In genomic region chr19:5071077-5071476, GRCm38 (mm10) we compare ENCODE assay signal across 9 mouse cellular contexts. TPM values are rescaled to one million over a fixed set of nuclear protein-coding genes. Genes with fewer than 3 reads are reported as not detected.
A peak's percentile ranks its signal among the peaks of the same experiment; 100 is the strongest.
DNase-seq lines count a peak whose midpoint lies in the region; ATAC-seq lines count a peak whose summit lies in the region.
"Had no signal": no experiment of that assay in that cellular context is flagged by ENCODE, and none has a peak within 500 bp of the region (broad histone marks: within the 10 kb centered on the region; RNA-seq: fewer than 3 reads in every experiment).

No protein-coding gene starts in this region.

- H3K4me2 ChIP-seq in liver, embryonic 11.5 days: peak overlapping the region; percentile 95
- H3K4me2 ChIP-seq in forebrain, embryonic 15.5 days (replicated peaks): peak overlapping the region; percentile 66
- peak overlapping the region; percentile 92 for H3K4me2 ChIP-seq in liver, embryonic 12.5 days
- H3K4me2 ChIP-seq in stomach, embryonic 14.5 days (replicated peaks; ENCODE audit: low read depth, low read length): peak overlapping the region; percentile 76

- no peaks in the 10 kb centered on the region for H3K9me3 ChIP-seq in liver, embryonic 11.5 days (ENCODE audit: control insufficient read depth, low read length)
- no peaks in the 10 kb centered on the region for H3K9me3 ChIP-seq in forebrain, embryonic 15.5 days
- no peaks in the 10 kb centered on the region for H3K9me3 ChIP-seq in liver, embryonic 12.5 days (replicated peaks)
- H3K9me3 ChIP-seq in stomach, embryonic 14.5 days (ENCODE audit: control insufficient read depth, low read depth, low read length): no peaks in the 10 kb centered on the region

- H3K9ac ChIP-seq in liver, embryonic 11.5 days (ENCODE audit: low read depth, low read length): peak overlapping the region; percentile 66
- peak overlapping the region; percentile 49 for H3K9ac ChIP-seq in forebrain, embryonic 15.5 days (replicated peaks)
- H3K9ac ChIP-seq in liver, embryonic 12.5 days: no peak overlapping the region
- peak overlapping the region; percentile 55 for H3K9ac ChIP-seq in stomach, embryonic 14.5 days (replicated peaks; ENCODE audit: low read depth, low read length)

- no peaks in the 10 kb centered on the region for H3K36me3 ChIP-seq in liver, embryonic 11.5 days (ENCODE audit: control insufficient read depth, insufficient read depth, low read length)
- no peaks in the 10 kb centered on the region for H3K36me3 ChIP-seq in forebrain, embryonic 15.5 days
- no peaks in the 10 kb centered on the region for H3K36me3 ChIP-seq in liver, embryonic 12.5 days
- no peaks in the 10 kb centered on the region for H3K36me3 ChIP-seq in stomach, embryonic 14.5 days (ENCODE audit: control insufficient read depth, insufficient read depth, low read length)

- H3K4me3 ChIP-seq in liver, embryonic 11.5 days (ENCODE audit: low read depth, low read length): peak overlapping the region; percentile 52
- peak overlapping the region; percentile 45 for H3K4me3 ChIP-seq in forebrain, embryonic 15.5 days
- H3K4me3 ChIP-seq in liver, embryonic 12.5 days: peak overlapping the region; percentile 57
- peak overlapping the region; percentile 70 for H3K4me3 ChIP-seq in stomach, embryonic 14.5 days (ENCODE audit: low read depth, low read length)

- H3K4me1 ChIP-seq in liver, embryonic 11.5 days (replicated peaks; ENCODE audit: control insufficient read depth, insufficient read depth, low read length): peaks cover 51% of the 10 kb centered on the region
- peaks cover 42% of the 10 kb centered on the region for H3K4me1 ChIP-seq in forebrain, embryonic 15.5 days
- H3K4me1 ChIP-seq in liver, embryonic 12.5 days: peaks cover 64% of the 10 kb centered on the region
- peaks cover 30% of the 10 kb centered on the region for H3K4me1 ChIP-seq in stomach, embryonic 14.5 days (ENCODE audit: control insufficient read depth, insufficient read depth, low read length)

- DNase-seq in liver, embryonic 11.5 days (ENCODE audit: low spot score): no peak
- no peak for DNase-seq in liver
- no peak for DNase-seq in urinary bladder, postnatal 25 days (ENCODE audit: low spot score)
- no peak for DNase-seq in right cerebral cortex, adult 18-20 months
- DNase-seq: kidney, postnatal 36 days had no signal

- no peak for ATAC-seq in liver, embryonic 11.5 days (replicated peaks; ENCODE audit: low FRiP score)
- ATAC-seq in forebrain, embryonic 15.5 days (replicated peaks): no peak
- no peak for ATAC-seq in liver, embryonic 12.5 days
- ATAC-seq in stomach, embryonic 14.5 days (ENCODE audit: insufficient number of reproducible peaks, insufficient read depth, low FRiP score, low read depth): no peak
- no peak for ATAC-seq in CD4-positive, CD25-positive, alpha-beta regulatory T cell, adult 4 months

- H3K27ac ChIP-seq in liver, embryonic 11.5 days (ENCODE audit: low read depth, low read length): peak overlapping the region; percentile 66
- H3K27ac ChIP-seq in forebrain, embryonic 15.5 days (replicated peaks): peak overlapping the region; percentile 60
- peak overlapping the region; percentile 64 for H3K27ac ChIP-seq in liver, embryonic 12.5 days
- peak overlapping the region; percentile 96 for H3K27ac ChIP-seq in stomach, embryonic 14.5 days (ENCODE audit: low read length)

- WGBS in liver, embryonic 11.5 days: 14% methylated on average over 11 of the region's 11 CpGs
- WGBS in forebrain, embryonic 15.5 days: 9% methylated on average over 11 of the region's 11 CpGs
- WGBS in liver, embryonic 12.5 days (ENCODE audit: insufficient replicate concordance): 14% methylated on average over 11 of the region's 11 CpGs
- WGBS in stomach, embryonic 14.5 days: 6% methylated on average over 11 of the region's 11 CpGs

- H3K27me3 ChIP-seq in liver, embryonic 11.5 days (replicated peaks; ENCODE audit: control insufficient read depth, insufficient read depth, low read length): peaks cover 41% of the 10 kb centered on the region
- H3K27me3 ChIP-seq in forebrain, embryonic 15.5 days: peaks cover 4% of the 10 kb centered on the region; the same call in 1 of the 2 replicates
- H3K27me3 ChIP-seq in liver, embryonic 12.5 days (replicated peaks): peaks cover 76% of the 10 kb centered on the region
- H3K27me3 ChIP-seq in stomach, embryonic 14.5 days (ENCODE audit: control insufficient read depth, insufficient read depth, low read length): 0 out of 2 replicates have a peak, but pooled peaks cover 2% of the 10 kb centered on the region

RNA-seq across cellular contexts. Expression of gene Cd248, which starts 3.2 kb away (rescaled TPM):
- 28.6 and 29.3 TPM in 2 replicates for polyA plus RNA-seq in liver, embryonic 11.5 days (2014; fragmentation: Nextera tagmentation; extraction: Ambion mirVana)
- polyA plus RNA-seq in forebrain, embryonic 15.5 days (2015; fragmentation: Nextera tagmentation; extraction: Ambion mirVana): 10.3 and 11.1 TPM in 2 replicates
- polyA plus RNA-seq in liver, embryonic 12.5 days (2016; fragmentation: Nextera tagmentation; extraction: Ambion mirVana): 7.7 and 9.5 TPM in 2 replicates
- 88.3 and 90.1 TPM in 2 replicates for polyA plus RNA-seq in stomach, embryonic 14.5 days (2014; fragmentation: Nextera tagmentation; extraction: Ambion mirVana)
- polyA plus RNA-seq in CD4-positive, CD25-positive, alpha-beta regulatory T cell, adult 4 months (2017; shearing (Covaris generic)): not detected

RNA-seq across cellular contexts. Expression of gene Tmem151a, which starts 14.3 kb away (rescaled TPM):
- polyA plus RNA-seq in liver, embryonic 11.5 days (2014; fragmentation: Nextera tagmentation; extraction: Ambion mirVana): 2.6 TPM in 2 replicates
- 7.9 and 8.3 TPM in 2 replicates for polyA plus RNA-seq in forebrain, embryonic 15.5 days (2015; fragmentation: Nextera tagmentation; extraction: Ambion mirVana)
- polyA plus RNA-seq in liver, embryonic 12.5 days (2016; fragmentation: Nextera tagmentation; extraction: Ambion mirVana): 1.0 and 1.5 TPM in 2 replicates
- polyA plus RNA-seq in stomach, embryonic 14.5 days (2014; fragmentation: Nextera tagmentation; extraction: Ambion mirVana): 6.4 and 7.7 TPM in 2 replicates
- polyA plus RNA-seq in CD4-positive, CD25-positive, alpha-beta regulatory T cell, adult 4 months (2017; shearing (Covaris generic)): not detected

RNA-seq across cellular contexts. Expression of gene Yif1a, which starts 17.3 kb away (rescaled TPM):
- 77.8 and 83.4 TPM in 2 replicates for polyA plus RNA-seq in liver, embryonic 11.5 days (2014; fragmentation: Nextera tagmentation; extraction: Ambion mirVana)
- polyA plus RNA-seq in forebrain, embryonic 15.5 days (2015; fragmentation: Nextera tagmentation; extraction: Ambion mirVana): 53.0 and 54.3 TPM in 2 replicates
- 51.7 and 53.9 TPM in 2 replicates for polyA plus RNA-seq in liver, embryonic 12.5 days (2016; fragmentation: Nextera tagmentation; extraction: Ambion mirVana)
- polyA plus RNA-seq in stomach, embryonic 14.5 days (2014; fragmentation: Nextera tagmentation; extraction: Ambion mirVana): 112 and 117 TPM in 2 replicates
- 10 to 100 TPM; 58.1 to 67.8 TPM for polyA plus RNA-seq in CD4-positive, CD25-positive, alpha-beta regulatory T cell, adult 4 months (2017; shearing (Covaris generic))

RNA-seq across cellular contexts. Expression of gene Rin1, which starts 20.8 kb away (rescaled TPM):
- 1.3 and 1.4 TPM in 2 replicates for polyA plus RNA-seq in liver, embryonic 11.5 days (2014; fragmentation: Nextera tagmentation; extraction: Ambion mirVana)
- polyA plus RNA-seq in forebrain, embryonic 15.5 days (2015; fragmentation: Nextera tagmentation; extraction: Ambion mirVana): 0.97 and 2.0 TPM in 2 replicates
- 0.50 and 0.92 TPM in 2 replicates for polyA plus RNA-seq in liver, embryonic 12.5 days (2016; fragmentation: Nextera tagmentation; extraction: Ambion mirVana)
- polyA plus RNA-seq in stomach, embryonic 14.5 days (2014; fragmentation: Nextera tagmentation; extraction: Ambion mirVana): 2.4 and 3.3 TPM in 2 replicates
- polyA plus RNA-seq in CD4-positive, CD25-positive, alpha-beta regulatory T cell, adult 4 months (2017; shearing (Covaris generic)): under 1 TPM; 0.14 to 0.17 TPM

RNA-seq across cellular contexts. Expression of gene Cnih2, which starts 27.2 kb away (rescaled TPM):
- polyA plus RNA-seq in liver, embryonic 11.5 days (2014; fragmentation: Nextera tagmentation; extraction: Ambion mirVana): 8.4 and 9.5 TPM in 2 replicates
- 324 and 348 TPM in 2 replicates for polyA plus RNA-seq in forebrain, embryonic 15.5 days (2015; fragmentation: Nextera tagmentation; extraction: Ambion mirVana)
- 3.5 and 3.8 TPM in 2 replicates for polyA plus RNA-seq in liver, embryonic 12.5 days (2016; fragmentation: Nextera tagmentation; extraction: Ambion mirVana)
- 25.8 and 27.3 TPM in 2 replicates for polyA plus RNA-seq in stomach, embryonic 14.5 days (2014; fragmentation: Nextera tagmentation; extraction: Ambion mirVana)
- polyA plus RNA-seq in CD4-positive, CD25-positive, alpha-beta regulatory T cell, adult 4 months (2017; shearing (Covaris generic)): under 1 TPM in 1 of 2 experiments, not detected in 1; 0.55 TPM
